Mouse (Mus musculus): ENCODE results near the gene Cacng8. TPM values are rescaled to one million over a fixed set of nuclear protein-coding genes. Genes with fewer than 3 reads are reported as not detected.

Gene Cacng8
- polyA plus RNA-seq (2015; fragmentation: Nextera tagmentation; extraction: Ambion mirVana) = 0.07 and 0.46 TPM in 2 replicates

DNA sequence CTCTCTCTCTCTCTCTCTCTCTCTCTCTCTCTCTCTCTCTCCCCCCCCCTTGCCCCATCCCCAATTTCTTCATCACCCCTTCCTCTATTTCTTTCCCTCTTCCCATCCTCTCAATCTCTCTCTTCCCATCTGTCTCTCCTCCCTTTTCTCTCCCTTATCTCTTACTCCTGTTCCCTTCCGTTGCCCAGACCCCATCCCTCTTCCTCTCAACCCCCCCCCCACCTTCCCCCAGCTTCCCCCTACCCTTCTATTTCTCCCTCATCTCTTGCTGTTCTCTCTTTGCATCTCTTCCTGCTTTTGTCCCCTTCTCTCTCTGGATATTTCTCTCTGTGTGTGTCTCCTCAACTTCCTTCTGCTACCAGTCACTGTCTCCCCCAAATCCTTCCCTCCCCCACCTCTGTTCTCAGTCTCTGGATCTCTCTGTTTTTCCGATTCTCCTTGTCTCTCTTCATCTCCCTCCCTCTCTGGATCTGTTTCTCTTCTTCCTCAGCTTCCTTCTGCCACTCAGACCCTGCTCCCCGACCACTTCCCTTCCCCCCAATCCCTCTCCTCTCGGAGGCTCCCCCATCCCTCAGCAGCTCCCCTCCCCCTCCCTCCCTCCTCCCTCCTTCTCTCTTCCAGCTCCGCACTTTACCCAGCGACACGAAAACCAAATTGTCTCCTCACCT lies at the start of gene Cacng8:
Gene Cacng8 (plus strand): TSS at position 271 of the 668 bp plus-strand sequence.
- Histone ChIP-seq H3K4me2 (ENCODE audit: low read depth, low read length) (peak within 1 kb of the TSS; percentile 42), H3K4me3 (ENCODE audit: low read length) (peak within 1 kb of the TSS; percentile 18), H3K9ac (ENCODE audit: low read length) (no peak within 1 kb of the TSS), H3K36me3 (ENCODE audit: control insufficient read depth, insufficient read depth) (no peaks in the 10 kb centered on the region), H3K4me1 (ENCODE audit: control insufficient read depth, insufficient read depth, low read length) (peaks cover 4% of the 10 kb centered on the region), H3K27me3 (ENCODE audit: control insufficient read depth, insufficient read depth, low read length) (peaks cover 9% of the 10 kb centered on the region; the same call in 1 of the 2 replicates), H3K27ac (ENCODE audit: low read length) (no peak within 1 kb of the TSS), H3K9me3 (replicated peaks; ENCODE audit: control insufficient read depth, low read length) (no peaks in the 10 kb centered on the region)
- 1% methylated on average over 7 of the region's 7 CpGs for WGBS
- ATAC-seq (replicated peaks; ENCODE audit: extremely low read depth, insufficient read depth, low FRiP score) = no peak

GRCm38 (mm10) chr7:3343861-3344260 lies 46.6 kb upstream of the Cacng8 start:
- Histone ChIP-seq H3K27ac (ENCODE audit: low read length) (no peak overlapping the region), H3K4me1 (ENCODE audit: control insufficient read depth, insufficient read depth, low read length) (no peaks in the 10 kb centered on the region), H3K9me3 (replicated peaks; ENCODE audit: control insufficient read depth, low read length) (no peaks in the 10 kb centered on the region), H3K36me3 (ENCODE audit: control insufficient read depth, insufficient read depth) (no peaks in the 10 kb centered on the region), H3K27me3 (ENCODE audit: control insufficient read depth, insufficient read depth, low read length) (no peaks in the 10 kb centered on the region), H3K4me3 (ENCODE audit: low read length) (no peak overlapping the region), H3K9ac (ENCODE audit: low read length) (no peak overlapping the region), H3K4me2 (ENCODE audit: low read depth, low read length) (no peak overlapping the region)
- 76% methylated on average over 3 of the region's 3 CpGs for WGBS
- ATAC-seq (replicated peaks; ENCODE audit: extremely low read depth, insufficient read depth, low FRiP score) = no peak

DNA sequence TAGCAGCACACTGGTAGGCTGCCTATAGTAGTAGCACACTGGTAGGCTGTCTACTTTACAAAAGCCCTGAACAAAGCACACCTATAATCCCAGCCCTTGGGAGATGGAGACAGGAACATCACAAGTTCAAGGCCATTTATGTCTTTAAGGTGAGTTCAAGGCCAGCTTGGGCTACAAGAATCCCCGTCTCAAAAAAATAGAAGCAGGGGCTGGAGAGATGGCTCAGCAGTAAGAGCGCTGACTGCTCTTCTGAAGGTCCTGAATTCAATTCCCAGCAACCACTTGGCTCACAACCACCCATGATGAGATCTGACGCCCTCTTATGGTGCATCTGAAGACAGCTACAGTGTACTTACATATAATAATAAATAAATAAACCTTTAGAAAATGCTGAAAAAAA lies 45.2 kb upstream of the Cacng8 start:
- Histone ChIP-seq H3K9ac (ENCODE audit: low read length) (no peak overlapping the region), H3K4me2 (ENCODE audit: low read depth, low read length) (no peak overlapping the region), H3K9me3 (replicated peaks; ENCODE audit: control insufficient read depth, low read length) (no peaks in the 10 kb centered on the region), H3K36me3 (ENCODE audit: control insufficient read depth, insufficient read depth) (no peaks in the 10 kb centered on the region), H3K27me3 (ENCODE audit: control insufficient read depth, insufficient read depth, low read length) (no peaks in the 10 kb centered on the region), H3K4me3 (ENCODE audit: low read length) (no peak overlapping the region), H3K4me1 (ENCODE audit: control insufficient read depth, insufficient read depth, low read length) (no peaks in the 10 kb centered on the region), H3K27ac (ENCODE audit: low read length) (no peak overlapping the region)
- WGBS = 77% methylated on average over 3 of the region's 3 CpGs
- no peak for ATAC-seq (replicated peaks; ENCODE audit: extremely low read depth, insufficient read depth, low FRiP score)

DNA sequence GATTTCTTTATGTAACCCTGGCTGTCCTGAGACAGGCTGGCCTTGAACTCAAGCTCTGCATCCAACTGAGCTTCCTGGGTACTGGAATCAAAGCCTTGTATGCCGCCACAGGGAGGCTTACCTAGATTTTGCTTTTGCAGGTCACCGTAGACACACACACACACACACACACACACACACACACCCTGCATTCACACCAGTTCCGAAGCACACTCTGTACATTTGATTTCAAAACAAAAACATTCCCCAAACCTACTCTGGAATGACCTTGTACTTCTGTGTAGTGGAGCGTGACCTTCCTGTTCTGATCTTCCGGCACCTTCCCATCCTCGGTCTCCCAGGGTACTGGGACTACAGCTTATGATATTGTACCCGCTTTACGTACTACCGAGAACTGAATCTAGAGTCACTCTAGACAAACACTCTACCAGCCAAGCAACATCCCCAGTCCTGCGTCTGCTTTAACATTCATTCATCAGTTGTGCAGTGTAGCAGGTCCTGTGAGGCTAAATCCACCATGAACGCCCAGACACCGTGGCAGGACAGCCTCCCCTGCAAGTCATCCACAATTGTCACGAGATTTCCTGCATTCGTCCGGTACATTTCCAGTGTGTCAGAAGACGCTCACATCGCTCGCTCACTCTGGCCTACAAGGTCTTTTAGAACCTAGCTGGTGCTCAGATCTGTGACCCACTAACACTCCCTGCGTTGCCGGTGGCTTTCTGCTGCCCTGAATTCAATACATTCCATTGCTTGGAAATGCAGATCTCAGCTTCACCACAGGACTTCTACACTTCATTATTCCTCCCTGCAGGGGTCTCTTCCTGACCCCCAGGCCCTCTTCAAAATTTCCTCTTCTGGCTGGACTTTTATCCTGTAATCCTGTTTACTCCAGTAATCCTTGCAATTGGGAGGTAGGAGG lies 42.9 kb upstream of the Cacng8 start:
- Histone ChIP-seq H3K27ac (ENCODE audit: low read length) (no peak overlapping the region), H3K9ac (ENCODE audit: low read length) (no peak overlapping the region), H3K27me3 (ENCODE audit: control insufficient read depth, insufficient read depth, low read length) (no peaks in the 10 kb centered on the region), H3K4me1 (ENCODE audit: control insufficient read depth, insufficient read depth, low read length) (no peaks in the 10 kb centered on the region), H3K36me3 (ENCODE audit: control insufficient read depth, insufficient read depth) (no peaks in the 10 kb centered on the region), H3K4me3 (ENCODE audit: low read length) (no peak overlapping the region), H3K4me2 (ENCODE audit: low read depth, low read length) (no peak overlapping the region), H3K9me3 (replicated peaks; ENCODE audit: control insufficient read depth, low read length) (no peaks in the 10 kb centered on the region)
- ATAC-seq (replicated peaks; ENCODE audit: extremely low read depth, insufficient read depth, low FRiP score) = no peak
- WGBS = 59% methylated on average over 20 of the region's 20 CpGs

- Histone ChIP-seq H3K4me3 (ENCODE audit: low read length) (no peak overlapping the region), H3K4me1 (ENCODE audit: control insufficient read depth, insufficient read depth, low read length) (no peaks in the 10 kb centered on the region), H3K27ac (ENCODE audit: low read length) (no peak overlapping the region), H3K9me3 (replicated peaks; ENCODE audit: control insufficient read depth, low read length) (no peaks in the 10 kb centered on the region), H3K4me2 (ENCODE audit: low read depth, low read length) (no peak overlapping the region), H3K9ac (ENCODE audit: low read length) (no peak overlapping the region), H3K27me3 (ENCODE audit: control insufficient read depth, insufficient read depth, low read length) (no peaks in the 10 kb centered on the region), H3K36me3 (ENCODE audit: control insufficient read depth, insufficient read depth) (no peaks in the 10 kb centered on the region)
- 66% methylated on average over 5 of the region's 5 CpGs for WGBS
- no peak for ATAC-seq (replicated peaks; ENCODE audit: extremely low read depth, insufficient read depth, low FRiP score)
Observed at GRCm38 (mm10) chr7:3348326-3348725, 42.2 kb upstream of the Cacng8 start.

GRCm38 (mm10) chr7:3349775-3350174 lies 40.7 kb upstream of the Cacng8 start:
- no peaks in the 10 kb centered on the region for H3K9me3 ChIP-seq (replicated peaks; ENCODE audit: control insufficient read depth, low read length)
- no peaks in the 10 kb centered on the region for H3K4me1 ChIP-seq (ENCODE audit: control insufficient read depth, insufficient read depth, low read length)
- H3K27me3 ChIP-seq (ENCODE audit: control insufficient read depth, insufficient read depth, low read length) = no peaks in the 10 kb centered on the region
- H3K9ac ChIP-seq (ENCODE audit: low read length) = no peak overlapping the region
- H3K4me2 ChIP-seq (ENCODE audit: low read depth, low read length) = no peak overlapping the region
- ATAC-seq (replicated peaks; ENCODE audit: extremely low read depth, insufficient read depth, low FRiP score) = no peak
- no peaks in the 10 kb centered on the region for H3K36me3 ChIP-seq (ENCODE audit: control insufficient read depth, insufficient read depth)
- H3K4me3 ChIP-seq (ENCODE audit: low read length) = no peak overlapping the region
- WGBS = 81% methylated on average over 9 of the region's 9 CpGs
- H3K27ac ChIP-seq (ENCODE audit: low read length) = no peak overlapping the region

DNA sequence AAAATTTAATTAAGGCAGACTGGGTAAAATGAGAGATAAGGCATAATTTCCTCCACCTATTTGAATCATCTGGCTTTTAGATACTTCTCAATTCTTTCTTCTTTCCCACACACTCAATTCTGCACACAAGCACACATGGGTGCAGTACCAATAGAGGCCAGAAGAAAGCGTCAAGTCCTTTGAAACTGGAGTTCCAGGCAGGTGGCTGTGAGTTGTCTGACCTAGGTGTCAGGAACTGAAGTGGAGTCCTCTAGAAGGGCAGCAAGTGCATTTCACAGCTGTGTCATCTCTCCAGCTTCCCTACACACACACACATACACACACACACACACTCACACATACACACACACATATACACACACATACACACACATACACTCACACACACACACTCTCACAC lies 38.9 kb upstream of the Cacng8 start:
- Histone ChIP-seq H3K4me2 (ENCODE audit: low read depth, low read length) (no peak overlapping the region), H3K9ac (ENCODE audit: low read length) (no peak overlapping the region), H3K27ac (ENCODE audit: low read length) (no peak overlapping the region), H3K36me3 (ENCODE audit: control insufficient read depth, insufficient read depth) (no peaks in the 10 kb centered on the region), H3K4me3 (ENCODE audit: low read length) (no peak overlapping the region), H3K9me3 (replicated peaks; ENCODE audit: control insufficient read depth, low read length) (no peaks in the 10 kb centered on the region), H3K27me3 (ENCODE audit: control insufficient read depth, insufficient read depth, low read length) (no peaks in the 10 kb centered on the region), H3K4me1 (ENCODE audit: control insufficient read depth, insufficient read depth, low read length) (no peaks in the 10 kb centered on the region)
- no peak for ATAC-seq (replicated peaks; ENCODE audit: extremely low read depth, insufficient read depth, low FRiP score)
- 82% methylated on average over 1 of the region's 1 CpGs for WGBS

DNA sequence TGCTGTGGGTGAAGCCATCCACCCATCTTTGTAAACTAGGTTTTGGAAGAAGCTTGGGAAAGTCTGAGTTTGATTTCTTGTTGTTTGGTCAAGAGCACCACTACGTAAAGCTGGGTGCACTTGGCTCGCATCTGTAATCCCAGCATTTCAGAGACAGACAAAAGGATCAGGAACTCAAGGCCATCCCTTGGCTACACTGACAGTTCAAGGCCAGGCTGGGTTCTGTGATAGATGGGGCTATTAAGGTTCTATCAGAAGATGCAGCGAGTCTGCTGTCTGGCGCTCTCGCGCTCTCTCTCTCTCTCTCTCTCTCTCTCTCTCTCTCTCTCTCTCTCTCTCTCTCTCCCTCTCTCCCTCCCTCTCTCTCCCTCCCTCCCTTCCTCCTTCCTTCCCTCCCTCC lies 35.6 kb upstream of the Cacng8 start:
- H3K36me3 ChIP-seq (ENCODE audit: control insufficient read depth, insufficient read depth) = no peaks in the 10 kb centered on the region
- no peak overlapping the region for H3K4me3 ChIP-seq (ENCODE audit: low read length)
- no peaks in the 10 kb centered on the region for H3K27me3 ChIP-seq (ENCODE audit: control insufficient read depth, insufficient read depth, low read length)
- 83% methylated on average over 6 of the region's 6 CpGs for WGBS
- no peaks in the 10 kb centered on the region for H3K4me1 ChIP-seq (ENCODE audit: control insufficient read depth, insufficient read depth, low read length)
- H3K9ac ChIP-seq (ENCODE audit: low read length) = no peak overlapping the region
- H3K27ac ChIP-seq (ENCODE audit: low read length) = no peak overlapping the region
- no peak for ATAC-seq (replicated peaks; ENCODE audit: extremely low read depth, insufficient read depth, low FRiP score)
- H3K9me3 ChIP-seq (replicated peaks; ENCODE audit: control insufficient read depth, low read length) = no peaks in the 10 kb centered on the region
- no peak overlapping the region for H3K4me2 ChIP-seq (ENCODE audit: low read depth, low read length)

GRCm38 (mm10) chr7:3360678-3361077 lies 29.8 kb upstream of the Cacng8 start:
- Histone ChIP-seq H3K4me2 (ENCODE audit: low read depth, low read length) (no peak overlapping the region), H3K4me1 (ENCODE audit: control insufficient read depth, insufficient read depth, low read length) (no peaks in the 10 kb centered on the region), H3K27ac (ENCODE audit: low read length) (no peak overlapping the region), H3K9ac (ENCODE audit: low read length) (no peak overlapping the region), H3K4me3 (ENCODE audit: low read length) (no peak overlapping the region), H3K9me3 (replicated peaks; ENCODE audit: control insufficient read depth, low read length) (no peaks in the 10 kb centered on the region), H3K36me3 (ENCODE audit: control insufficient read depth, insufficient read depth) (no peaks in the 10 kb centered on the region), H3K27me3 (ENCODE audit: control insufficient read depth, insufficient read depth, low read length) (peaks cover 9% of the 10 kb centered on the region)
- WGBS = 86% methylated on average over 1 of the region's 1 CpGs
- ATAC-seq (replicated peaks; ENCODE audit: extremely low read depth, insufficient read depth, low FRiP score) = no peak
